Mouse (Mus musculus): ENCODE data around the gene Gm10282. TPM values are rescaled to one million over a fixed set of nuclear protein-coding genes. Genes with fewer than 3 reads are reported as not detected.
A peak's percentile ranks its signal among the peaks of the same experiment; 100 is the strongest.

The Gm10282 gene
- total RNA-seq, 2 experiments from 2014 or later = 6.6 to 7.9 TPM

DNA sequence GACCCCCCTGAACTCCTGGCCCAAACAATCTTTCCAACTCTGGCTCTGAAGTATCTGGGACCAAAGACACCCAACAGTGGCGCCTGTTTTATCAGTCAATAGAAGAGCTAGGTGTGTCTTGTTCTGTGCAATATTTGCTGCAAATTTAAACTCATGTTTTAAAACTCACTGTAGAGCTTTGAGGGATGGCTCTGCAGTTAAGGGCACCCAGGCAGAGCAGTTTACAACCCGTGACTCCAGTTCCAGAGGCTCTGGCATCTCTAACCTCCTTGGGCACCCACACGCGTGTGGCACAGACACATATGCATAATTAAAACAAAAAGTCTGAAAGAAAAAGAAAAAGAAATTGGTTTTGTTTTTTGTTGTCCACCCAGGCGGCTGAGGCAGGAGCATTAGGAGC is 3.6 kb downstream of the Gm10282 start:
- DNase-seq (ENCODE audit: extremely low spot score in 1 of 2, low spot score in 1 of 2) = no peak

- DNase-seq (ENCODE audit: extremely low spot score in 1 of 2, low spot score in 1 of 2) = no peak
These were observed 4.2 kb downstream of the Gm10282 start for GRCm38 (mm10) chr8:72300654-72301400.

DNA sequence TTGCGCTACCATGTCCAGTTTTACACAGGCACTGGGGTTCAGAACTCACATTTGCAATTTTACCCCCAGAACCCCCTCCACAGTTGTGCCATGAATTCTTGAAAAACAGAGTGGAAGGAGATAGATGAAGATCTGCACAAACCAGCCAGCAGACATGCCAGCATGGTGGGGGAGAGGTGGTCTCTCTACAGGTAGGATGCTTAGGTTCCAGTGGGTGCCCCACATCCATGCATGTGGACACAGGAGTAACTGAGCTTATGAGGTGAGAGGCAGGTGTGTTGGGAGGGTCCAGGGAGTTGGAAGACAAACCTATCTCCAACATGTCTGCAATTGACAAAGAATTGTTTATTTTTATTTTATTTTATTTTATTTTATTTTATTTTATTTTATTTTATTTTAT is 6.1 kb downstream of the Gm10282 start:
- no peak for DNase-seq (ENCODE audit: extremely low spot score in 1 of 2, low spot score in 1 of 2)

GRCm38 (mm10) chr8:72296561-72296960 is 8.5 kb downstream of the Gm10282 start:
- no peak for DNase-seq (ENCODE audit: extremely low spot score in 1 of 2, low spot score in 1 of 2)

DNA sequence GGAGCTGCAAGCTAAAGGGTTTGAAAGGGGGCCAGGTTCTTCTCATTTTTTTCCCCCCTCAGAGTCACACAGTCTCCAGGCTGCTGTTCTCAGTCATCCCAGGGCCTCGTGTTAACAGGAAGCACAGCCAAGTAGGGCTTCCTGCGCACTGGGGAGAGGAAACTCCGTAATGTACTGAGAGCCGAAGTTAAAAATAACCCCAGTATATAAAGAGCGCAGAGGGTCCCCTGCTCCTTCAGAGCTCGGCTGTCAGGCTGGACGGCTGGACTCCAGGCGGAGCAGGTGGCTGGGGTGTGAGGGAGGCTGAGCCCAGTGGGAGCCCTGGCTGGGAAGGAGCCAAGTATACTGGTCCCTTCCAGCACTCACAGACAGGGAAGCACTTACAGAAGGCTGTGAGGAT is 9.4 kb downstream of the Gm10282 start:
- peak in 1 of 2 experiments; percentile 30 for DNase-seq (ENCODE audit: extremely low spot score in 1 of 2, low spot score in 1 of 2)

DNA sequence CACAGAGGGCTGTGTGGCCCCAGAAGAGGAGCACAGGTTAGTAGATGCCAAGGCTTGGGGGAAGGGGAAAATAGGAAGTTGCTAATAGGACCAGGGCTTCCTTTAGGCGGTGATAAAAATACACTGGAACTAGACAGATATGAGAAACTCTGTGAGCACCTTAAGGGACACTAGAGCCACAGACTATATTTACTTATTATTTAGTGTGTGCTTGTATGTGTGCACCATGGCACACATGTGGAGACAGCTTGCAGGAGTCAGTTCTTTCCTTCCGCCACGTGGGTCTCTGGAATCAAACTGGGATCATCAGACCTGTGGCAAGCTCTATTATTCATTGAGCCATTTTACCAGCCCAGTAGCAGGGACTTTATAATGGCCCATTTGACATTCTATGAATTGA is 9.9 kb downstream of the Gm10282 start:
- no peak for DNase-seq (ENCODE audit: extremely low spot score in 1 of 2, low spot score in 1 of 2)

- DNase-seq (ENCODE audit: extremely low spot score in 1 of 2, low spot score in 1 of 2) = no peak
These were observed 11.8 kb downstream of the Gm10282 start for GRCm38 (mm10) chr8:72293309-72293708.

DNA sequence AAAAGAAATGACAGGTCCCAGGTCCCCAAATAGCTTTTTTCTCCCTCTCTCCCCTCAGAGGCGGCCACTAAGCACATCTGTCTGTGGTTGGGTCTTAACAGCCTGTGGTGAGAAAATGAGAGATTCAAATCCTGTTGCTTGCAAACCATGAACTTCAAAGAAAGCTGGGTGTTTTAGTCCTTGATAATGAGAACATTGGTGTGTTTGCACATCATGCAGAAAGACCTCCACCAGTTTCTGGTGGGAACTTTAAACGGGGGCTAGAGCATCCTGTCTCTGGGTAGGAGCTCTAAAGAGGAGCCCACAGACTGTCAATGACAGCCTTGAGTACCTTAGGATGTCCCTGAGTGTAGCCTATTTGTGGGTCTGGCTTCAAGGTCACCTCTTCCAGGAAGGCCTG is 14.0 kb downstream of the Gm10282 start:
- DNase-seq (ENCODE audit: extremely low spot score in 1 of 2, low spot score in 1 of 2) = no peak

DNA sequence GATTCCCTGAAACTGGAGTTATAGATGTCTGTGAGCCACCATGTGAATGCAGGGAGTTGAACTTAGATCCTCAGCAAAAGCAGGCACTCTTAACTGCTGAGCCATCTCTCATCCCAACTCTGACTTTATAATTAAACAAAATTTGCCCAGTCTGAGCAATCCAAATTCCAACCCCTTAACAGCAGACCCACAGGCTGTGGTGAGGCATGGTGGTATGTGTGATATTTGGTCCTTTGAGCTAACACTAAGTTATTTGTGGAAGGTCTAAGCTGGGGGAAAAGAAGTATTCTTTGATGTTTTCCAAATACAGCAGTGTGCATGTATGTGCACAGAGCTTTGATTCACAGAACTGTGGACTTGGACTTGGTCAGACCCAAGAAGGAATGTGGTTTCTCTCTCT is 16.0 kb downstream of the Gm10282 start:
- no peak for DNase-seq (ENCODE audit: extremely low spot score in 1 of 2, low spot score in 1 of 2)

GRCm38 (mm10) chr8:72285285-72285684 is 19.8 kb downstream of the Gm10282 start:
- no peak for DNase-seq (ENCODE audit: extremely low spot score in 1 of 2, low spot score in 1 of 2)

- no peak for DNase-seq (ENCODE audit: extremely low spot score in 1 of 2, low spot score in 1 of 2)
These were observed 23.4 kb downstream of the Gm10282 start for GRCm38 (mm10) chr8:72281634-72282033.

GRCm38 (mm10) chr8:72279151-72279550 is 25.9 kb downstream of the Gm10282 start:
- no peak for DNase-seq (ENCODE audit: extremely low spot score in 1 of 2, low spot score in 1 of 2)

- no peak for DNase-seq (ENCODE audit: extremely low spot score in 1 of 2, low spot score in 1 of 2)
These were observed 27.8 kb downstream of the Gm10282 start for GRCm38 (mm10) chr8:72277244-72277643.

DNA sequence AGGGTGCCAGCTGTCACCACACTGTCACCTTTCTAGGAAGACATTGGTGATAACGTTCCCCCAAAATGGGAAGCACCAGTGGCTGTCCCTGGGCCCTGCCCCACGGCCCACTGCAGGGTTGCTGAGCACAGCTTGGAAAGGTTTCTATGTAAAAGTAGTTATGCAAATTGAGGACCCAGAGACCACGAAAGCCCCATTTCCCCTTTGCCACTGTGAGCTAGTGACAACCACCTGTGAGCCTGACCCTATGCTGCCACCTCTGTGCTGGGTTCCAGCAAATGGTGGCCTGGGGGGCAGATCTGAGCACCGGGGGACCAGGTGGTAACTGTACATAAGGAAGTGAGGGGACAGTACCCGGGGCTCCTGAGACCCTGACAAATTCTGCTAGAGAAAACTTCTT is 31.3 kb downstream of the Gm10282 start:
- no peak for DNase-seq (ENCODE audit: extremely low spot score in 1 of 2, low spot score in 1 of 2)

GRCm38 (mm10) chr8:72273111-72273770 is 31.8 kb downstream of the Gm10282 start:
- DNase-seq (ENCODE audit: extremely low spot score in 1 of 2, low spot score in 1 of 2) = no peak

GRCm38 (mm10) chr8:72272361-72272760 is 32.7 kb downstream of the Gm10282 start:
- peak; percentile 49 to 54 for DNase-seq (ENCODE audit: extremely low spot score in 1 of 2, low spot score in 1 of 2)

DNA sequence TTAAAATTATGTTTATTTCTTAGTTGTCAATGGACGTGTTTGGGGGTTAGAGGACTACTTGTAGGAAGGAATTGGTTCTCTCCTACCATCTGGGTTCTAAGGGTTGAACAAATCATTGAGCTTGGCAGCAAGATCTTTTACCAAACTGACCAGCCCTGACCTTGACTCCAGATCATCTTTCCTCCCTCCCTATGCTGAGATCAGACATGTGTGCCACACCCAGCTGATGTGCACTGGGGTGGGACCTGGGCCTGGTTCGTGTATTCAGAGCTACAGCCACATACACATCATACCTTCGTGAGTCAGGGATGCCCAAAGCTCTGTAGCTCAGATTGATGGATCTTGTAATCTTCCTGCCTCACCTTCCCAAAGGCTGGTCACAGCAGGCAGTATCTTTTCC is 33.4 kb downstream of the Gm10282 start:
- no peak for DNase-seq (ENCODE audit: extremely low spot score in 1 of 2, low spot score in 1 of 2)

- no peak for DNase-seq (ENCODE audit: extremely low spot score in 1 of 2, low spot score in 1 of 2)
These were observed 33.9 kb downstream of the Gm10282 start for GRCm38 (mm10) chr8:72271051-72271660.

- DNase-seq (ENCODE audit: extremely low spot score in 1 of 2, low spot score in 1 of 2) = no peak
These were observed 34.5 kb downstream of the Gm10282 start for GRCm38 (mm10) chr8:72270606-72271005.

DNA sequence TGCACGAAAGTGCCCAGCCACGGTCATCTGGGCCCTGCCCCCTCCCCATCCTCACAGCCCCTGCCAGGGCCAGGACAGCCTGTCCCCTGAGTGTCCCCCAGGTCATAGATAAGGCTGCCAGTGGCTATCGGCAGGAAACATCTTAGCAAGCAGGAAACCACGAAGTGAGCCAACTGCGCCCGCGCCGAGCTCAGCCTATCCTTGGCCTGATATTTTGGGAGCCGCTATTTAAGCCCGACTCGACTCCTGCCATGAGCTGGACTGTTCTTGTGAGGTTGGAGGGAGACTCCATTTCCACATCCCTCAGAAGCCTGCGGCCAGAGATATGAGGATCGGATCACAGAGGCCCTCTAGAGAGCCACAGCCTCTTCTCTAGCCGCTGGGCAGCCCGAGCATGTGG is 36.7 kb downstream of the Gm10282 start:
- DNase-seq (ENCODE audit: extremely low spot score in 1 of 2, low spot score in 1 of 2) = no peak

DNA sequence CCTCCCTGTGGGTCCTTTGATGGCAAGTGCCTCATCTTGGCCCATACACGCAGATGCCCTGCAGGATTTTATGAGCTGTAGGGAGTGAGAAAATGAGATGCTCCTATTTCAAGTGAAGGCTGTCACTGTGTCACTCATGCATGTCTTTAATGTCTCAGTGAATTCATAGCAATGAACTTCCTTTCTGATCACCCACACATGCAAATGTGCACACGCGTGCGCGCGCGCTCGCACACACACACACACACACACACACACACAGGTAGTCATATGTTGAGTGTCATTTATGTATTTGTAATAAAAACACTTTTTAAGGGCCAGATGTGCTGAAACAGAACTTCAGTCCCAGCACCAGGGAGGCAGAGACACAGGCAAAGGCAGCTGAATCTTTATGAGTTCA is 38.0 kb downstream of the Gm10282 start:
- DNase-seq (ENCODE audit: extremely low spot score in 1 of 2, low spot score in 1 of 2) = no peak

GRCm38 (mm10) chr8:72266671-72267070 is 38.4 kb downstream of the Gm10282 start:
- no peak for DNase-seq (ENCODE audit: extremely low spot score in 1 of 2, low spot score in 1 of 2)

All from layer of hippocampus, postnatal 25 days (tissue).